7 mouse cellular contexts compared by ENCODE assay signal in the genomic region with DNA sequence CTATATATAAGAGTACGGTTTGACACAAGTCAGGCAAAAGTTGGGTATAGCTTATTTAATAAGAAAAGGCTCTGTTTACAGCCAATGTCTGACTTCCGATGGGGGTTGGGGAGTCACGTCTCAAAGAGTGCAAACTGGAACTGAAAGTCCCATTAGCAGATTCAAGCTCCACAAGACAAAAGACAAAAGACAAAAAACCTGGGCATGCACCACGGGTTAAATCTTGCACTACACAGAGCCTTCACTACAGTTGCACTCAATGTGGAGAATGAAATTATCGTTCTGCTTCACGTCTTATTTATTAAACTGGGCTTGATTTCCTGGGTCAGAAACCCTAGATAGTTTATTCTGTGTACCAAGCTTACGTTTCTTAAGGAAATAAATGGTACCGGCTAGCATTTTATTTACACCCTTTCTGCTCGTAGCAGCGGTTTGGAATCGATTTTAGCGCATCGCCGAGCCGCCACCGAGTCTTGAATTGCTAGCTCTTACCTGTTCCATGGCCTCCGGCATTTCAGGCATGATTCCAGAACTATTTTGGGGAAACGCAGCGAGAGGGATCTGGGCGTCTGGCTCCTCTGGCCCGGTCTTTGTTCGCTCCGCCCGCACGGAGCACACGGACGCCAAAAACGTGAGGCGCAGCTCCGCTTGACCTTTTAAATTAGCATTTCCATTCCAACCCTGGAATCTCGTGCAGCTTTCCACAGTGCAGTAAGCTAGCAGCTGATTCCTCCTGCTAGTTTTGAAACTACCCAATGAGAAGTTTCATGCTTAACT. TPM values are rescaled to one million over a fixed set of nuclear protein-coding genes. Genes with fewer than 3 reads are reported as not detected.
A peak's percentile ranks its signal among the peaks of the same experiment; 100 is the strongest.
DNase-seq lines count a peak whose midpoint lies in the region.

No protein-coding gene starts in this region.

- DNase-seq in adipocyte (ENCODE audit: low spot score): peak; percentile 89
- DNase-seq in cerebellum, postnatal 25 days: peak; percentile 84 to 86
- DNase-seq in gastrocnemius, adult 8-10 months (ENCODE audit: low spot score in 2 of 2): peak; percentile 40 to 44
- peak; percentile 74 for DNase-seq in hindlimb bud, embryonic 11.5 days (ENCODE audit: extremely low spot score, low read depth, low spot score)
- peak; percentile 62 to 67 for DNase-seq in left cerebral cortex, postnatal 25 days (ENCODE audit: low spot score in 2 of 2)
- DNase-seq in mesoderm, embryonic 11.5 days (ENCODE audit: low read depth, low spot score): peak; percentile 86
- DNase-seq in skeletal muscle tissue, adult 2 months (ENCODE audit: low read depth, low spot score): peak; percentile 68

- intact Hi-C loops in left cerebral cortex, postnatal 25 days (cut with DNase I): no loop called here

RNA-seq across cellular contexts. Expression of a gene that starts 0.5 kb away (rescaled TPM):
- total RNA-seq in gastrocnemius, adult 8-10 months (2022): 10 to 100 TPM; 58.9 to 73.5 (median 64.8) TPM
- total RNA-seq in left cerebral cortex, postnatal 25 days (2021): 100 to 1,000 TPM; 149 to 158 TPM

RNA-seq across cellular contexts. Expression of a gene that starts 38.7 kb away (rescaled TPM):
- not detected for total RNA-seq in gastrocnemius, adult 8-10 months (2022)
- total RNA-seq in left cerebral cortex, postnatal 25 days (2021): under 1 TPM; 0.41 to 0.62 TPM

RNA-seq across cellular contexts. Expression of a gene that starts 39.0 kb away (rescaled TPM):
- total RNA-seq in gastrocnemius, adult 8-10 months (2022): 10 to 100 TPM; 13.1 to 14.5 (median 13.6) TPM
- total RNA-seq in left cerebral cortex, postnatal 25 days (2021): 10 to 100 TPM; 19.5 to 20.8 TPM

Comparison
In these comparisons a context has a peak if more than half of its experiments do, and no peak if none do; other contexts are left out.
1. Peak in every context shown above with its lines: DNase-seq.